Mouse (Mus musculus): ENCODE results near the gene Stpg3. TPM values are rescaled to one million over a fixed set of nuclear protein-coding genes. Genes with fewer than 3 reads are reported as not detected.

Gene Stpg3
- polyA plus RNA-seq, 1 experiment from 2014 or later: 0.11 TPM

DNA sequence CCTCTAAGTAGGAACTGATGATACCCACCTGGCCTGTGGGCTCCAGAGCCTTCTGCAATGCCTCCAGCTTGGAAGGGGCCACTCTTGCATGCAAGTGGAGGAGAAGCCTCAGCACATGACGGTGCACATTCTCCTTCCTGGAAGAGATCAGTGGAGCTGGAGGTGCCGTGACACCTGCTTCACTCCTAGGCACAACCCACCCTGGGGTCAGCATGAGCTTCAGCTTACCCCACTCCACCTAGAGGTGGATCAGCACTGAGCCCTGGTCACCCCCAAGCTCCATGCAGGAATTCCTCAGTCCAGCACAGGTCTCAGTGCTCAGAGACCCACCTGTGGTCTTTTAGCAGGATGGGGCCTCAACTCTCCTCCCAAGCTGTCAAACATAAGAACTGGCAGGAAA lies 13.8 kb downstream of the Stpg3 start:
- peaks cover 77% of the 10 kb centered on the region for H3K36me3 ChIP-seq
- H3K9ac ChIP-seq: no peak overlapping the region
- H3K27ac ChIP-seq: no peak overlapping the region
- no peak for ATAC-seq (ENCODE audit: low FRiP score, low read depth)
- no peaks in the 10 kb centered on the region for H3K9me3 ChIP-seq
- 0 out of 2 replicates have a peak, but pooled peaks cover 4% of the 10 kb centered on the region for H3K4me1 ChIP-seq
- 93% methylated on average over 2 of the region's 2 CpGs for WGBS
- no peak overlapping the region for H3K4me2 ChIP-seq (replicated peaks)
- H3K27me3 ChIP-seq: peaks cover 18% of the 10 kb centered on the region
- H3K4me3 ChIP-seq: no peak overlapping the region

DNA sequence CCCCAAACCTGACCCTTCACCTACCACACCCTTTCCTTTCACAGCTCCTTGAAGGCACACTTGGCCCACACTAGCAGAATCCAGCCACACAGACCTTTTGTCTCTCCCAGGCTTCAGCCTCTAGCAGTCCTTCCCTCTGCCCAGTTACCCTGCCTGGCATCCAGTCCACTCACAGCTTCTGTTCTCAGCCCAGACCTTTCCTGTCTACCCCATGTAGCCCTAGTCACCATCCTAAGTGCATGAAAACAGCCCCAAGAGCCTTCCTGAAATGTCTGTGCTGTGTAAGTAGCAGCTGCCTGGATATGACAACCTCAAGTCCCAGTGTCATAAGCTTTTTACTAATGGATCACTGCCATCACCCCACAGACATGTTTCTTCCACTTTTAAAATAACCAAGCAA lies 16.5 kb downstream of the Stpg3 start:
- H3K9ac ChIP-seq: no peak overlapping the region
- peaks cover 51% of the 10 kb centered on the region for H3K36me3 ChIP-seq
- no peaks in the 10 kb centered on the region for H3K9me3 ChIP-seq
- H3K4me1 ChIP-seq: peaks cover 12% of the 10 kb centered on the region
- H3K27ac ChIP-seq: no peak overlapping the region
- no peak overlapping the region for H3K4me2 ChIP-seq (replicated peaks)
- ATAC-seq (ENCODE audit: low FRiP score, low read depth): no peak
- no peak overlapping the region for H3K4me3 ChIP-seq
- H3K27me3 ChIP-seq: peaks cover 38% of the 10 kb centered on the region

DNA sequence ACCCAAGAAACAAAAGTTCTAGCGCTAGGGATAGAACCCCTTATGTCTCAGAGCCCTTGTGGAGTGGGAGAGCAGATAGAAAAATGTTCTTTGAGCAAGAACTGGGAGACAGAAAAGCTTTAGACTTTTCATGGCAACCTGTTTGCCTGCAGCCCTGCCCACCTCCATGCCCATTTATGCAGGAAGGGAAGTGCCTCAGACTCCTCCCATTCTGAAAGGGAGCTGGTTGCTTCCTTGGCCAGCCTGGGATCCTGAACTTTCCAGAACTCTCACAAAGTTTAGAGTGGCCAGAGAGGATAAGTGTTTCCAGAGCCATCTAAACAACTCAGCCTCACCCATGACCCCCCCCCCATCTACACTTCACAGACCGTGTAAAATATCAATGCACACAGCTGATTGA lies 17.2 kb downstream of the Stpg3 start:
- no peak for ATAC-seq (ENCODE audit: low FRiP score, low read depth)
- peaks cover 38% of the 10 kb centered on the region for H3K27me3 ChIP-seq
- 0 out of 2 replicates have a peak overlapping the region, but pooled peaks have one; percentile 55 for H3K4me2 ChIP-seq (replicated peaks)
- no peak overlapping the region for H3K4me3 ChIP-seq
- H3K4me1 ChIP-seq: peaks cover 12% of the 10 kb centered on the region
- 25% methylated on average over 2 of the region's 2 CpGs for WGBS
- no peak overlapping the region for H3K27ac ChIP-seq
- H3K36me3 ChIP-seq: peaks cover 43% of the 10 kb centered on the region
- no peak overlapping the region for H3K9ac ChIP-seq
- no peaks in the 10 kb centered on the region for H3K9me3 ChIP-seq

DNA sequence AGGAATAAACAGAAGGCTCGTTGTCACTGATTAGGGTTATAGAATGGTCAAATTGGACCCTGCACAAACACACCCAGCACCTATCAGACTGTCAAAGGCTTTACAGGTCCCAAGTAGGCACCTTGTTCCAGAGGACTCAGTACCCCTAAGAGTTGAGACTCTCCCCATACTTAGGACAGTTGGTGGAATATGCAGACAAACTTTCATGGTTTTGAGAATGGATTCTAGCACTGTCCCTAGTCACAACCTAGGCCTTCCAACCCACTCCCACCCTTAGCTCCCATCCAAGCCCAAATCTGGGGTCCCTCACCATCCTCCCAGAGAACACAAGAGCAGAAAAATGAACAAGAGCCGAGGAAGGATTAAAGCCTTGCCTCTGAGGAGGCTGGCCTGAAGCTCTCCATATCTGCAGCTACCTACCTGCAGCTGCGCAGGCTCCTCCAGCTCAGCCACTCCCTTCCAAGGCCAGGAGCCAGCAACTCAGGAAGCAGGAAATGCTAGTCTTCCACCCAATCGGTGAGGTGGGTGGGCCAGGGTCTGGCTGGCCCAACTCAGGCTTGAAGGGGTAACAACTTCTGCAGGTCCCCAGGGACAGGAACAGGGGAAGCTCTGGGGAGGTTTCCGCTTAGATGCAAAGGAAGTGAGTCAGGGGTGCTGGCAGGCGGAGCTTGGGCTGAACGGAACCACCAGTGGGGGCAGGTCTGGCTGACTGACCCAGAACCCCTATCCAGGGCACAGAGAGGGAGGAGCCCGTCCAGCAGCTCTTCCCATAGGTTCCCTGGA lies 18.1 kb downstream of the Stpg3 start, which contains the start of gene Tor4a:
Tor4a (minus strand) TSS at position 715 of the 783 bp plus-strand sequence.
- H3K27ac ChIP-seq: 0 out of 2 replicates have a peak within 1 kb of the TSS, but pooled peaks have one; percentile 3
- H3K27me3 ChIP-seq: peaks cover 38% of the 10 kb centered on the region
- H3K36me3 ChIP-seq: peaks cover 35% of the 10 kb centered on the region
- H3K4me1 ChIP-seq: peaks cover 12% of the 10 kb centered on the region
- no peaks in the 10 kb centered on the region for H3K9me3 ChIP-seq
- ATAC-seq (ENCODE audit: low FRiP score, low read depth): 0 out of 2 replicates have a peak, but pooled peaks have one; percentile 48
- WGBS: 4% methylated on average over 8 of the region's 8 CpGs
- no peak within 1 kb of the TSS for H3K9ac ChIP-seq
- peak within 1 kb of the TSS; percentile 33 for H3K4me3 ChIP-seq
- peak within 1 kb of the TSS; percentile 55 for H3K4me2 ChIP-seq (replicated peaks)

DNA sequence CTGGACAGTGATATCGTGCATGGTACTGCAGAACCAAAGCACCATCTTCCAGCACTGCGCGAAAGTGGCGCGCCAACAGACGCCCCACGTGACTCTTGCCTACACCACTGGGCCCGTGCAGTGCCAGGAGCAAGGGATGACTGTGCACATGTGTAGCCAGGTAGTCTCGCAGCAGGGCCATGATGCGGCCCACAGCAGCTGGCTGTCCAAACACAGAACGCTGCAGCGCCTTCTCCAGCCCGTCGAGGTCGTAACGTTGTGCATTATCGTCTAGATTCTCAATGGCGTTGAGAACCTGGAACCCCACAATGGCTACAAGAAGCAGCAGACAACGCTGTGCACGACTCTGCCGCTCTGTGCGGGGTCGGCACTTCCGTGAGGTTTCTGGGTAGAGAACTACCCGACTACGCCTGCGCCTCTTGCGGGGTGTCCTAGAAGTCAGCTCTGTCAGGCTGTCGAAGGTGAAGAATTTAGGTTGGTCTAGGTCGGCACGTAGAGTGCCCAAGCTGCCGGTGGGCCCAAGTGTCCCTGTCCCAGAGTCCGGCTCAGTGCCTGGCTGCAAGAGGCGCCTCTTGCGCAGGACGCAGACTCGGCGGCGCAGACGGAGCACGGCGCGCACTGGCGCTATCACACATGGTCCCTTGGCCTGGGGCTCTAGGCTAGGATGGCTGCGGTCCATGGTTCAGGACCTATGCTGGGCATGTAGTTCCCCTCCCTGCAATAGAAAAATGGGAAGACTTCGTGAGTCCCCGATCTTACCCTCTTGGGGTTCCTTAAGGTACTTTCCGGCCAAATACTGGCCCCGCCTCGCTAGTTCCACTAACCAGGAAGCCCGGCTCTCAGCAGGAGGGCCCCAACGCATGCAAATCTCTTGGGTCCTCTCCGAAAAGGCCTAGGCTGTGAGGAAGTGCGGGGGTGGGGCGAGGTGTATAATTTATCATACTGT lies 19.0 kb downstream of the Stpg3 start:
- 22% methylated on average over 55 of the region's 55 CpGs for WGBS

DNA sequence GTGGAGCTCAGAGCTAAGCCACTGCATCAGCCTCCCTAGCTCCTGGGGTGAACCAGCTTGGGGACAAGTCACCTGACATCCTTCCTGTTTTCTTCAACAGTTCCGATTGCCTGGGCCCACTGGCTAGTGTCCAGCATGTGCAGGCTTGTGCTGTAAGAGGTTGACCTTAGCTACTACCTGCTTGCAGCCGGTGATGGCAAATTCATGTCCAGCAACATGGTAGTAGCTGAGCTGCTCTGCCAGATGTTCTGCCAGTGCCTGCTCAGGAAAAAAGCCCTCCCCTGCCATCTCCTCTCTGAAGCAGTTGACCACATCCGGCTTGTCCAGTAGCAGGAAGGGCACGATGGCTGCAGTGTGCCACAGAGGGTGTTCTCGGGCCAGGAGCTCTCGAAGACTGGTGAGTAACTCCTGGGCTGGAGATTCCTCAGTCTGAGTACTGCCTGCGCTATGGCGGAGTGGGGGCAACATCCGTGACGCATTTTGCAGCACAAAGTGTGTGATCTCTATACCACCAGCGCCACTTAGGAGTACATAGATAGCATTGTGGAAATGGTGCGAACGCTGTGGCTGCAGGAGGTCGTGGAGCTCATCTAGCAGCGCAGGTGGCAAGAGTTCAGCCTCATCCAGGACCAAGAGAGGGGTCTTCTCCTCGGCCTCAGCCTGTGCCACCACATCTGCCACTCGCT lies 19.8 kb downstream of the Stpg3 start:
- Histone ChIP-seq H3K4me1 (peaks cover 12% of the 10 kb centered on the region), H3K27me3 (peaks cover 38% of the 10 kb centered on the region), H3K27ac (no peak overlapping the region), H3K4me2 (replicated peaks) (peak overlapping the region; percentile 55), H3K36me3 (peaks cover 17% of the 10 kb centered on the region), H3K9me3 (no peaks in the 10 kb centered on the region), H3K4me3 (no peak overlapping the region), H3K9ac (no peak overlapping the region)
- 83% methylated on average over 17 of the region's 17 CpGs for WGBS
- ATAC-seq (ENCODE audit: low FRiP score, low read depth): no peak

More for the DNA sequence above, 19.0 kb downstream of the Stpg3 start:
- Histone ChIP-seq H3K9ac (no peak overlapping the region), H3K27me3 (peaks cover 38% of the 10 kb centered on the region), H3K4me3 (peak overlapping the region; percentile 33), H3K4me2 (replicated peaks) (peak overlapping the region; percentile 55), H3K4me1 (peaks cover 12% of the 10 kb centered on the region), H3K9me3 (no peaks in the 10 kb centered on the region), H3K27ac (0 out of 2 replicates have a peak overlapping the region, but pooled peaks have one; percentile 3), H3K36me3 (peaks cover 26% of the 10 kb centered on the region)
- no peak for ATAC-seq (ENCODE audit: low FRiP score, low read depth)

DNA sequence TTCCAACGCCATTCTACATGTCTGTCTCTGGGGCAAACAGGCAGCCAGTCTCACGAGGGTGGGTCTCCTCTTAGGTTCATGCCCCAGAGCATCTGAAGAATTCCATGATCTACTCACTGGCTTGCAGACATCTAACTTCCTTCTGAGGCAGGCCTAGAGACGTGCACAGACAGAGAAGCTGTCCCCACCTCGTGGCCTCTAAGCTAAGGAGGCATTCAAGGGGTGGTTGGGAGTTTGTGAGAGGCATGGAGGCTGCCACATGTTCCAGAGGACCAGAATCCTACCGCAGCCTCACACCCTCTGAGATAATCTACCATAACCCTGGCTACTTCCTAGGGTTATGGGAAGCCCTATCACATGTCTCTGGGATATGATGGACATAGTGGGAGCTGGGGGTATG lies 20.4 kb downstream of the Stpg3 start:
- no peak for ATAC-seq (ENCODE audit: low FRiP score, low read depth)
- H3K9ac ChIP-seq: no peak overlapping the region
- H3K36me3 ChIP-seq: peaks cover 12% of the 10 kb centered on the region
- H3K4me1 ChIP-seq: peaks cover 12% of the 10 kb centered on the region
- H3K4me2 ChIP-seq (replicated peaks): no peak overlapping the region
- H3K27me3 ChIP-seq: peaks cover 38% of the 10 kb centered on the region
- 75% methylated on average over 5 of the region's 5 CpGs for WGBS
- H3K4me3 ChIP-seq: no peak overlapping the region
- H3K9me3 ChIP-seq: no peaks in the 10 kb centered on the region
- no peak overlapping the region for H3K27ac ChIP-seq

DNA sequence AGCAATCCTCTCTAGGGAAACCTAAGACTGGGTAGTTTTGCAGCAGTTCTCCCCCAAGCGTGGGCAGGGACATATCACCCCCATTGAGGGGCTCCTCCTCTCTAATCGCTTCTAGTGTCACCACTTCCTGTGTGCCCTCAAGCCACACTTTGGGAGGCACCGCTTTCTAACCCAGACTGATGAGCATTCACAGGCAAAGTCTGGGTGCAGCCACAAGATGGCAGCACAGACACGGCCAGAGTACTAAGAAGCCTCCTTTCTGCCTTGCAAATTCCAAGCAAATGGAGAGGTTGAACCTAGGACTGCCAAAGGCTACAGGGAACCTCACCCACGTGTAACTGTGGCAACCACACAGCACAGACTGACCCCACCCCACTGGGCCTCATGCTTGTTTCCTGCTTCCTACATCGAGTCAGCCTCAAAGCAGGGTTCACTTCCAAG lies 21.1 kb downstream of the Stpg3 start:
- peak overlapping the region; percentile 45; the same call in 1 of the 2 replicates for H3K9ac ChIP-seq
- H3K27ac ChIP-seq: no peak overlapping the region
- ATAC-seq (ENCODE audit: low FRiP score, low read depth): peak; percentile 84

DNA sequence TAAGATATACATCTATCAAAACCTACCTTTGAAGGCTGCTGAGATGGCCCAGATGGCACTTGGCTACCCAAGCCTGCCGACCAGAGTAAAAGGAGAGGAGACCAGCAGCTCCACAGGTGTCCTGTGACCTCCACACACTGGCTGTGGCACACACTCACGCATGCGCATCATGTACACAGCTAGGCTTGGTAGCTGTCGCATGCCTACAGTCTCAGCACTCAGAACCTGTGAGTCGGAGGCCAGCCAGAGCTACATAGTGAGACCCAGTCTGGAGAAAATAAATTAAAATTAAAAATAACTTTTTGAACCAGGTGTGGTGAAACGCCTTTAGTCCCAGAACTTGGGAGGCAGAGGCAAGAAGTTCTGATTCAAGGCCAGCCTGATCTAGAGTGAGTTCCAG lies 26.6 kb downstream of the Stpg3 start:
- Histone ChIP-seq H3K36me3 (no peaks in the 10 kb centered on the region), H3K27ac (no peak overlapping the region), H3K4me3 (no peak overlapping the region), H3K4me2 (replicated peaks) (no peak overlapping the region), H3K4me1 (peaks cover 8% of the 10 kb centered on the region), H3K9ac (no peak overlapping the region), H3K27me3 (peaks cover 31% of the 10 kb centered on the region), H3K9me3 (no peaks in the 10 kb centered on the region)
- 84% methylated on average over 6 of the region's 6 CpGs for WGBS
- ATAC-seq (ENCODE audit: low FRiP score, low read depth): no peak

More for the DNA sequence above, 21.1 kb downstream of the Stpg3 start:
- H3K9me3 ChIP-seq: no peaks in the 10 kb centered on the region
- peak overlapping the region; percentile 34 for H3K4me2 ChIP-seq (replicated peaks)
- peaks cover 12% of the 10 kb centered on the region for H3K4me1 ChIP-seq
- peaks cover 38% of the 10 kb centered on the region for H3K27me3 ChIP-seq
- 0% methylated on average over 6 of the region's 6 CpGs for WGBS
- no peak overlapping the region for H3K4me3 ChIP-seq
- H3K36me3 ChIP-seq: peaks cover 5% of the 10 kb centered on the region

DNA sequence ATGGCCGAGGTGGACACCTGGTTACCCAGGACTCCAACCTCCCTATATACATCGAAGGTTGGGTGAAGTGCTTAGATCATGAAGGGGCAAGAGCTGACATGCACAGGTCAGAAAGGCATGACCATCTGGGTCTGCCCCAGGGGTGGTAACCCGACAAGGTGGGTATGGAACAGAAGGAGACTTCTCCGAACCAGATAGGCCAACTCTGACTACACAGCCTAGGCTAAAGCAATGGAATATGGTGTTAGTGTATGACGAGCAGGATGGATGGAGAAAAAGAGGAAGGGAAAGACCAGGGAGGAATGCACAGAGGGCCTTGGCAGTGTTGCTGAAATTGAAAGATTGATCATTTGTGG lies 27.9 kb downstream of the Stpg3 start:
- no peak overlapping the region for H3K27ac ChIP-seq
- H3K4me2 ChIP-seq (replicated peaks): peak overlapping the region; percentile 89

More for the DNA sequence above, 27.9 kb downstream of the Stpg3 start:
- ATAC-seq (ENCODE audit: low FRiP score, low read depth): no peak
- WGBS: 23% methylated on average over 5 of the region's 5 CpGs
- Histone ChIP-seq H3K9ac (no peak overlapping the region), H3K27me3 (peaks cover 43% of the 10 kb centered on the region), H3K9me3 (no peaks in the 10 kb centered on the region), H3K4me1 (peaks cover 11% of the 10 kb centered on the region), H3K4me3 (0 out of 2 replicates have a peak overlapping the region, but pooled peaks have one; percentile 52), H3K36me3 (no peaks in the 10 kb centered on the region)

Data from limb, embryonic 13.5 days (tissue).